Mouse (Mus musculus) CD4-positive, CD25-positive, alpha-beta regulatory T cell, adult 9 weeks (primary cell): ENCODE data around the gene Acvr1b. TPM values are rescaled to one million over a fixed set of nuclear protein-coding genes. Genes with fewer than 3 reads are reported as not detected.

Experiments
- polyA plus RNA-seq: library from polyadenylated mRNA; unstranded; fragments of 100-300 nt; shearing (Covaris generic); gene quantifications from one replicate; pipeline ENCODE4 v1.2.1, GENCODE M21; 2017

Acvr1b gene
- 2.9 TPM for polyA plus RNA-seq

DNA sequence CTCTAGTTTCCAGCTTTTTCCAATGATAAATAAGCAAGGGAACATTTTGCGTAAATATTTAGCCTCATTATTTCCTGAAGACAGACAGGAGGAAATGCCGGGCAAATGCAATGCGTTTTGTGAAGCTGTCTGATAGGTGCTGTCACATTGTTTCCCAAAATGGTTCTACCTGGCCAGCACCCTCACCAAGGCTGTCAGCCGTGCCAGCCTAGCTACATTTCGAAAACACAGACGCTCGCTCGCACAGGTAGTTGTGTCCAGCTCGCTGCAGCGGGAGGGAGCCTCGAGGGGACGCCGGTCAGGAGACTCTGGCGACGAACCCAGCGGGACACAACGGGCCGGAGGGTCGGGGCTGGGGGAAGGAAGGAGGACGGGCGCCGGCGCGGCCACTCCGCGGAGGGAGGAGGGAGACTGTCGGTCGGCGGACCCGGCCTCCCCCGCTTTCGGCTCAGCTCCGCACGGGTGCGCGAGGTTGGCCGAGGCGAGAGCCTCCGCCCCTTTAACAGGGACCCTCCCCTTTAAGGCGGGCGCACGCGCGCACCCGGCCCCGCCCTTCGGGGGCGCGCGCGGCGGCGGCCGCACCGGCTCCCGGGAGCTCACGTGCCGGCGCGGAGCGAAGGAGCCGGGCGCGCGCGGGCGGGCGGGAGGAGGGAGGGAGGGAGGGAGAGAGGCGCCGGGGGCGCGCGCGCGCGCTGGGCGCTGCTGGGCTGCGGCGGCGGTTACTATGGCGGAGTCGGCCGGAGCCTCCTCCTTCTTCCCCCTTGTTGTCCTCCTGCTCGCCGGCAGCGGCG lies at the start of gene Acvr1b:
Gene Acvr1b (plus strand): TSS at position 647 of the 791 bp plus-strand sequence.

GRCm38 (mm10) chr15:101128181-101129089 lies 45.4 kb upstream of the Acvr1b start, which contains the start of gene Acvrl1:
Acvrl1 (plus strand) TSS chr15:101128522.

DNA sequence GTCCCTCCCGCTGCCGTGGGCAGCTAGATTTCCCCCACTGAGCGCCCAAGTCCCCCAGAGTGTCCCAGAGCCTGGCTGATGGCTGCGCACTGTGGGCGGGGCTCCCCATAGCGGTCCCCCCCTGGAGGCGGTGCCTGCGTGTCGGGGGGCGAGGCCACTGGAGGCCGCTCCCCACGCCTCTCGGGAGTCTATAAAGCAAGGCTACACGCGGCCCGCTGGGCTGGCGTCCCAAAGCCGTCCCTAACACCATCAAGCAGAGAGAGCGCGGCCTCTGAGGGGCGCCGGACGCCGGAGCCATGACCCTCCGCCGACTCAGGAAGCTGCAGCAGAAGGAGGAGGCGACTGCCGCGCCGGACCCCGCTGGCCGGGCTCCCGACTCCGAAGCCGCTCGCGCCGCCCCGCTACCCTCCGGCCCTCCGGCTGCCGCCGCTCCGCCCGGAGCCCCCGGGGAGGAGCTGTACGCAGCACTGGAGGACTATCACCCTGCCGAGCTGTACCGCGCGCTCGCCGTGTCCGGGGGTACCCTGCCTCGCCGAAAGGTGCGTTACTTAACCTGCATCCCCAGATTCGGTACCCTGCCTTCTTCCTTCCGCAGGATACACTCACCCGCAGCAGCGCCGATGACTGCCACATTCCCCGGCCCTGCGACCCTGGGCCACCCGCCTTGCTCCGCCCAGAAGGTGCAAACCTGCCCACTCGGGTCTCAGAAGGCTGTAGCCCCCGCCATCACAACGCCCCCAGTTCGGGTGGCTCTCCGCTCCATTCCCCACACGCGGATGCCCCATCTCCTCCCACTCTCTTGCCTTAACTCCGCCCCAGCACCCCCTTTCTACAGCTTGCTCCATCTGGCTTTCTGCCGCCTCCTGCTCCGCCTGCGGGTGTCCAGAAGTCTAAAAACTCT lies 50.4 kb downstream of the Acvr1b start, which contains the start of gene Grasp:
Gene Grasp (plus strand): TSS at position 183 of the 901 bp plus-strand sequence.

GRCm38 (mm10) chr15:101253886-101254795 lies 80.3 kb downstream of the Acvr1b start, which contains the start of gene Nr4a1:
Nr4a1 (plus strand) TSS chr15:101254269.

Other genes starting within 250 kb of the Acvr1b start
- not detected for gene Gm47841, start 126.7 kb upstream of the Acvr1b start, polyA plus RNA-seq
- not detected for gene Fignl2, start 95.5 kb upstream of the Acvr1b start, polyA plus RNA-seq
- gene Ankrd33, start 58.3 kb upstream of the Acvr1b start, polyA plus RNA-seq = not detected
- 10.1 TPM for gene Acvrl1, start 45.5 kb upstream of the Acvr1b start, polyA plus RNA-seq
- gene Grasp, start 50.1 kb downstream of the Acvr1b start, polyA plus RNA-seq = 0.26 TPM
- 116 TPM for gene Nr4a1, start 80.2 kb downstream of the Acvr1b start, polyA plus RNA-seq
- 96.9 TPM for gene Atg101, start 110.2 kb downstream of the Acvr1b start, polyA plus RNA-seq
- gene 6030408B16Rik, start 119.1 kb downstream of the Acvr1b start, polyA plus RNA-seq = 0.40 TPM
- not detected for gene Krt80, start 196.1 kb downstream of the Acvr1b start, polyA plus RNA-seq
- gene Krt7, start 237.0 kb downstream of the Acvr1b start, polyA plus RNA-seq = not detected